ENCODE assay signal across 8 mouse cellular contexts in the genomic region with DNA sequence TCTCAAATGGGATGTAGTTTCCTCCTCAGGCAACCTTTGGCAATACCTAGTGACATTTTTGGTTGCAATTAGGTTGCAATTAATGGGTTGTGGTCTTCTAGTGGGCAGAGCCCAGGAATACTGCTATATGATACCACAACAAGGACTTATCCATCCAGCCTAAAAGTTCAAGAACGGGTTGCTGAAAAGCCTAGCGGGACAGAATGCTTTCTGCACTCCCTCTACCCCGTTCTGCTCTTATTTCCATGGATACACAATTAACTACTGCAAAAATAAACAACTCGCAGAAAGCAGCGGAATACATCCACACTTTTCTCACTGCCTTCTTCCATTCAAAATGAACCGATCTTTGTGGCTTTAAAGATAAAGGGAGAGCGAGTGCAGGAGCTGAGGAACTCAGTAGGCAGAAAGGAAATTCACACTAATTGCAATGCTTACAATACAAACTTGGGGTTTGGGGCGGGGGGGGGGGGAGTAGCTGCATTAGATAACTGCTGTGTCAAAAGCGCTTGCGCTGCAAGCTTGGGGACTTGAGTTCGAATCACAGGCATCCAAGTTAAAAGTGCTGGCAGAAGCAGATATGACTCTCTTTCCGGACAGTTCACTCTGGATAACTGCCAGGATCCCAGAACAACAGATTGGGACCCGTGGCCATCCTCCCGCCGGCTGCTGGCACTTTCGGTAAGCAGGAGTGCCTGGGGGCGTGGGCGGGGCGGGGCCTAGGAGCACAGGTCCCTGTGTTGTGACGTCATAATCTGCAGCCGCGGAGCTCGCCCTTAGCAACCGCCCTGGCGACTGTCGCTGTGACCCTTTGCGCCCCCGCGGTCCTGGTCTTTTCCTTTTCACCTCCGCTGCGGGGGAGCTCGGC. TPM values are rescaled to one million over a fixed set of nuclear protein-coding genes. Genes with fewer than 3 reads are reported as not detected.
DNase-seq lines count a peak whose midpoint lies in the region; ATAC-seq and TF ChIP-seq lines count a peak whose summit lies in the region.

A gene (plus strand): TSS at position 766 of the 868 bp plus-strand sequence.

- H3K9me3 ChIP-seq in embryonic facial prominence, embryonic 14.5 days (ENCODE audit: control insufficient read depth, low read length), result peaks cover 4% of the 10 kb centered on the region; the same call in 1 of the 2 replicates
- H3K9me3 ChIP-seq in limb, embryonic 12.5 days, result peaks cover 6% of the 10 kb centered on the region; the same call in 1 of the 2 replicates
- H3K9me3 ChIP-seq in midbrain, embryonic 14.5 days (ENCODE audit: control insufficient read depth, low read length), result no peaks in the 10 kb centered on the region

- TF ChIP-seq CTCF in bone marrow, adult 2 months (IDR thresholded peaks at IDR 0.05; ENCODE audit: control insufficient read depth, insufficient read depth, low read length), result no peak

- peak within 1 kb of the TSS; percentile 82 for H3K9ac ChIP-seq in embryonic facial prominence, embryonic 14.5 days (ENCODE audit: low read depth, low read length)
- peak within 1 kb of the TSS; percentile 67 for H3K9ac ChIP-seq in limb, embryonic 12.5 days (replicated peaks)
- peak within 1 kb of the TSS; percentile 77 for H3K9ac ChIP-seq in midbrain, embryonic 14.5 days (replicated peaks; ENCODE audit: low read length)

- H3K27ac ChIP-seq in bone marrow, adult 2 months (ENCODE audit: control insufficient read depth, insufficient read depth, low read depth, low read length, poor library complexity), result no peak within 1 kb of the TSS
- H3K27ac ChIP-seq in embryonic facial prominence, embryonic 14.5 days (replicated peaks; ENCODE audit: low read depth, low read length), result no peak within 1 kb of the TSS
- no peak within 1 kb of the TSS for H3K27ac ChIP-seq in limb, embryonic 12.5 days
- H3K27ac ChIP-seq in midbrain, embryonic 14.5 days (replicated peaks; ENCODE audit: low read depth, low read length), result peak within 1 kb of the TSS; percentile 78

- H3K27me3 ChIP-seq in embryonic facial prominence, embryonic 14.5 days (replicated peaks; ENCODE audit: control insufficient read depth, insufficient read depth, low read length), result no peaks in the 10 kb centered on the region
- H3K27me3 ChIP-seq in limb, embryonic 12.5 days, result no peaks in the 10 kb centered on the region
- H3K27me3 ChIP-seq in midbrain, embryonic 14.5 days (ENCODE audit: control insufficient read depth, insufficient read depth, low read length), result no peaks in the 10 kb centered on the region

- peak; percentile 85 for DNase-seq in A20 (ENCODE audit: low read depth, low spot score)
- DNase-seq in embryonic facial prominence, embryonic 14.5 days (ENCODE audit: low spot score), result peak; percentile 93
- peak; percentile 74 for DNase-seq in heart, adult 8-10 months (ENCODE audit: low spot score)
- peak; percentile 80 to 86 for DNase-seq in kidney, adult 8-10 months
- peak; percentile 91 for DNase-seq in midbrain, embryonic 14.5 days
- DNase-seq in spleen, adult 12 weeks (ENCODE audit: low spot score), result peak; percentile 67

- H3K4me1 ChIP-seq in bone marrow, adult 2 months (ENCODE audit: control insufficient read depth, insufficient read depth, low read length), result no peaks in the 10 kb centered on the region
- H3K4me1 ChIP-seq in embryonic facial prominence, embryonic 14.5 days (ENCODE audit: control insufficient read depth, insufficient read depth, low read length), result no peaks in the 10 kb centered on the region
- peaks cover 5% of the 10 kb centered on the region for H3K4me1 ChIP-seq in limb, embryonic 12.5 days (replicated peaks)
- H3K4me1 ChIP-seq in midbrain, embryonic 14.5 days (ENCODE audit: control insufficient read depth, insufficient read depth, low read length), result 0 out of 2 replicates have a peak, but pooled peaks cover 2% of the 10 kb centered on the region

- WGBS in bone marrow, adult 2 months, result 4% methylated on average over 32 of the region's 32 CpGs
- 3% methylated on average over 23 of the region's 32 CpGs for WGBS in embryonic facial prominence, embryonic 14.5 days
- 3% methylated on average over 32 of the region's 32 CpGs for WGBS in limb, embryonic 12.5 days
- 5% methylated on average over 32 of the region's 32 CpGs for WGBS in midbrain, embryonic 14.5 days

- H3K4me2 ChIP-seq in embryonic facial prominence, embryonic 14.5 days (ENCODE audit: low read depth, low read length), result peak within 1 kb of the TSS; percentile 70
- peak within 1 kb of the TSS; percentile 61 for H3K4me2 ChIP-seq in limb, embryonic 12.5 days
- H3K4me2 ChIP-seq in midbrain, embryonic 14.5 days (ENCODE audit: low read length), result peak within 1 kb of the TSS; percentile 62

- 0 out of 2 replicates have a peak, but pooled peaks cover 2% of the 10 kb centered on the region for H3K36me3 ChIP-seq in embryonic facial prominence, embryonic 14.5 days (ENCODE audit: control insufficient read depth, insufficient read depth, low read length)
- peaks cover 4% of the 10 kb centered on the region; the same call in 1 of the 2 replicates for H3K36me3 ChIP-seq in limb, embryonic 12.5 days
- H3K36me3 ChIP-seq in midbrain, embryonic 14.5 days (ENCODE audit: control insufficient read depth, insufficient read depth, low read length), result peaks cover under 1% of the 10 kb centered on the region; the same call in 1 of the 2 replicates

- TF ChIP-seq POLR2A in bone marrow, adult 2 months (IDR thresholded peaks at IDR 0.05; ENCODE audit: borderline replicate concordance, control insufficient read depth, low read depth, low read length), result no peak

- peak within 1 kb of the TSS; percentile 84 for H3K4me3 ChIP-seq in bone marrow, adult 2 months (replicated peaks; ENCODE audit: control insufficient read depth, low read depth, low read length)
- peak within 1 kb of the TSS; percentile 85 for H3K4me3 ChIP-seq in embryonic facial prominence, embryonic 14.5 days (ENCODE audit: low read depth, low read length)
- H3K4me3 ChIP-seq in limb, embryonic 12.5 days (replicated peaks), result peak within 1 kb of the TSS; percentile 77
- H3K4me3 ChIP-seq in midbrain, embryonic 14.5 days (replicated peaks; ENCODE audit: low read depth, low read length), result peak within 1 kb of the TSS; percentile 81

- peak; percentile 95 for ATAC-seq in embryonic facial prominence, embryonic 14.5 days (ENCODE audit: low read depth)
- ATAC-seq in limb, embryonic 12.5 days (ENCODE audit: insufficient number of reproducible peaks, insufficient read depth, low FRiP score, low TSS enrichment, low read depth), result peak; percentile 88
- peak; percentile 95 for ATAC-seq in midbrain, embryonic 14.5 days (ENCODE audit: low FRiP score, low TSS enrichment)

RNA-seq across cellular contexts. Expression of the gene that starts here (rescaled TPM):
- polyA plus RNA-seq in bone marrow, adult 2 months (2011; ENCODE audit: insufficient read depth, insufficient read length, low replicate concordance, missing spikeins), result 1.6 and 1.9 TPM in 2 replicates
- 9.9 and 13.4 TPM in 2 replicates for polyA plus RNA-seq in embryonic facial prominence, embryonic 14.5 days (2014; fragmentation: Nextera tagmentation; extraction: Ambion mirVana)
- total RNA-seq in heart, adult 8-10 months (2022), result 1 to 10 TPM; 3.8 to 7.2 (median 5.0) TPM
- polyA plus RNA-seq in limb, embryonic 12.5 days (2016; fragmentation: Nextera tagmentation; extraction: Ambion mirVana), result 22.5 and 27.6 TPM in 2 replicates
- 28.4 and 29.4 TPM in 2 replicates for polyA plus RNA-seq in midbrain, embryonic 14.5 days (2014; fragmentation: Nextera tagmentation; extraction: Ambion mirVana)
